Mouse (Mus musculus) lung, postnatal 0 days (tissue): ENCODE measurements around the gene Adm2.

Experiments
- CTCF ChIP-seq: IDR thresholded peaks from 2 replicates; pipeline ENCODE4 v1.5.1; 2016; ENCODE audit warnings: antibody characterized with exemption, mild to moderate bottlenecking
- EP300 ChIP-seq: IDR thresholded peaks from 2 replicates; pipeline ENCODE4 v1.6.1; 2016; ENCODE audit warnings: antibody characterized with exemption, mild to moderate bottlenecking, control low read depth

DNA sequence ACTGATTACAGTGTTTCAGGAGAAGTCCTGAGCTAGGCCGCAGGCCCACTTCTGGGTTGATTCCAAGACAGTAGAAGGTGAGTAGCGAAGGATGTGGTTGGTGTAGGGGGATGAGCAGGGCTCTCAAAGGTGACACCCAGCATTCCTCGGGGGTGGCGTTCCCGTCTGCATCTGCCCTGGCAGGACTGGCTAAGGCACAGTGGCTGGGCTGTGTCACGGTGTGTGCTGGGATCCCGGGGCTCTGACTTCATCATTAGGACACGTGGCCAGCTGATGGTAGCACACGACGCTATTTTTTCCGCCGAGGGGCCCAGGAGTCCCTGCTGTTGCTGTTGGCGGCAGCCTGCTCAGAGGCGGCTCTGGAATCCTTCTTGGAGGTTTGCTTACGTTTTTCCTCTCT, 28.8 kb downstream of the Adm2 start:
- TF ChIP-seq CTCF (no peak), EP300 (no peak)
